Mouse (Mus musculus): ENCODE results near the gene Wbp2nl. TPM values are rescaled to one million over a fixed set of nuclear protein-coding genes. Genes with fewer than 3 reads are reported as not detected.

Gene Wbp2nl
- not detected for total RNA-seq (2022)

GRCm38 (mm10) chr15:82298764-82299561 is at the start of gene Wbp2nl:
Gene Wbp2nl, plus strand, starts transcription at chr15:82298954.
- DNase-seq (ENCODE audit: low spot score): no peak

GRCm38 (mm10) chr15:82251579-82251978 is 47.2 kb upstream of the Wbp2nl start:
- no peak for DNase-seq (ENCODE audit: low spot score)

GRCm38 (mm10) chr15:82252097-82252496 is 46.7 kb upstream of the Wbp2nl start, which contains the start of gene 1500009C09Rik:
Gene 1500009C09Rik, plus strand, starts transcription at chr15:82252397.
- DNase-seq (ENCODE audit: low spot score): no peak

- no peak for DNase-seq (ENCODE audit: low spot score)
Observed at GRCm38 (mm10) chr15:82255248-82255647, 43.5 kb upstream of the Wbp2nl start.

- no peak for DNase-seq (ENCODE audit: low spot score)
Observed at GRCm38 (mm10) chr15:82255944-82256383, 42.8 kb upstream of the Wbp2nl start.

- DNase-seq (ENCODE audit: low spot score): peak; percentile 12
Observed at GRCm38 (mm10) chr15:82259510-82259909, 39.2 kb upstream of the Wbp2nl start.

GRCm38 (mm10) chr15:82266356-82266755 is 32.4 kb upstream of the Wbp2nl start:
- peak; percentile 48 for DNase-seq (ENCODE audit: low spot score)

- no peak for DNase-seq (ENCODE audit: low spot score)
Observed at GRCm38 (mm10) chr15:82268185-82268584, 30.6 kb upstream of the Wbp2nl start.

- no peak for DNase-seq (ENCODE audit: low spot score)
Observed at GRCm38 (mm10) chr15:82268783-82269182, 30.0 kb upstream of the Wbp2nl start.

GRCm38 (mm10) chr15:82271201-82271600 is 27.6 kb upstream of the Wbp2nl start:
- DNase-seq (ENCODE audit: low spot score): peak; percentile 9

GRCm38 (mm10) chr15:82272295-82272694 is 26.5 kb upstream of the Wbp2nl start:
- no peak for DNase-seq (ENCODE audit: low spot score)

- no peak for DNase-seq (ENCODE audit: low spot score)
Observed at GRCm38 (mm10) chr15:82274593-82274926, 24.2 kb upstream of the Wbp2nl start, which contains the start of gene Sept3. Gene Sept3, plus strand, starts transcription at chr15:82274893.

- no peak for DNase-seq (ENCODE audit: low spot score)
Observed at GRCm38 (mm10) chr15:82274927-82275901, 23.5 kb upstream of the Wbp2nl start.

- DNase-seq (ENCODE audit: low spot score): no peak
Observed at GRCm38 (mm10) chr15:82277591-82277990, 21.2 kb upstream of the Wbp2nl start.

- DNase-seq (ENCODE audit: low spot score): peak; percentile 4
Observed at GRCm38 (mm10) chr15:82280638-82281037, 18.1 kb upstream of the Wbp2nl start.

- DNase-seq (ENCODE audit: low spot score): no peak
Observed at GRCm38 (mm10) chr15:82286157-82286556, 12.6 kb upstream of the Wbp2nl start.

GRCm38 (mm10) chr15:82290252-82290651 is 8.5 kb upstream of the Wbp2nl start:
- no peak for DNase-seq (ENCODE audit: low spot score)

- no peak for DNase-seq (ENCODE audit: low spot score)
Observed at GRCm38 (mm10) chr15:82292851-82293250, 5.9 kb upstream of the Wbp2nl start.

GRCm38 (mm10) chr15:82293271-82293711 is 5.5 kb upstream of the Wbp2nl start:
- no peak for DNase-seq (ENCODE audit: low spot score)

- no peak for DNase-seq (ENCODE audit: low spot score)
Observed at GRCm38 (mm10) chr15:82294059-82294458, 4.7 kb upstream of the Wbp2nl start.

- DNase-seq (ENCODE audit: low spot score): no peak
Observed at GRCm38 (mm10) chr15:82307107-82307506, 8.4 kb downstream of the Wbp2nl start.

- no peak for DNase-seq (ENCODE audit: low spot score)
Observed at GRCm38 (mm10) chr15:82308416-82308815, 9.7 kb downstream of the Wbp2nl start.

All from heart, adult 8-10 months (tissue).